Mouse (Mus musculus): ENCODE data around the gene Sox11. TPM values are rescaled to one million over a fixed set of nuclear protein-coding genes. Genes with fewer than 3 reads are reported as not detected.

Gene Sox11
- polyA plus RNA-seq, 1 experiment, result 0.13 TPM

GRCm38 (mm10) chr12:27293208-27293607 is 49.2 kb downstream of the Sox11 start:
- no peaks in the 10 kb centered on the region for H3K36me3 ChIP-seq (ENCODE audit: control insufficient read depth, insufficient read depth, low read length)
- WGBS, result 49% methylated on average over 1 of the region's 1 CpGs
- no peak for TF ChIP-seq CTCF (IDR thresholded peaks at IDR 0.05; ENCODE audit: extremely low read depth, insufficient read length, insufficient replicate concordance, low read depth, low read length)
- TF ChIP-seq POLR2A (IDR thresholded peaks at IDR 0.05; ENCODE audit: low read depth, low read length), result no peak

More at GRCm38 (mm10) chr12:27293208-27293607, 49.2 kb downstream of the Sox11 start:
- H3K27me3 ChIP-seq (ENCODE audit: control insufficient read depth, insufficient read depth, low read length), result no peaks in the 10 kb centered on the region
- no peak overlapping the region for H3K27ac ChIP-seq (ENCODE audit: insufficient read depth, low read depth, low read length)
- H3K4me3 ChIP-seq (ENCODE audit: low read depth, low read length), result no peak overlapping the region
- H3K4me1 ChIP-seq (ENCODE audit: control insufficient read depth, insufficient read depth, insufficient read length, low read length), result no peaks in the 10 kb centered on the region

Data from small intestine, adult 2 months (tissue).